Mouse (Mus musculus) lung, adult 2 months (tissue): ENCODE data around the gene 9930021J03Rik. TPM values are rescaled to one million over a fixed set of nuclear protein-coding genes. Genes with fewer than 3 reads are reported as not detected.

ENCODE experiments used
- DNase-seq: peaks from one replicate; pipeline ENCODE4 v3.0.0; 2022
- H3K4me1 ChIP-seq: fragments of 200-500 bp; 2 replicates; pipeline ENCODE4 v1.6.1; 2011; ENCODE audit warnings: low read length; ENCODE audit not compliant: control insufficient read depth, insufficient read depth
- H3K4me3 ChIP-seq: fragments of 200-500 bp; replicated peaks from 2 replicates; pipeline ENCODE3; 2011; ENCODE audit warnings: low read depth, mild to moderate bottlenecking, control low read depth, low read length; ENCODE audit errors: extremely low read depth
- CTCF ChIP-seq: fragments of 200-500 bp; IDR thresholded peaks from 2 replicates; pipeline ENCODE4 v1.5.1; 2011; ENCODE audit warnings: mild to moderate bottlenecking, low read length, control low read depth; ENCODE audit not compliant: insufficient read depth
- POLR2A ChIP-seq: fragments of 200-500 bp; IDR thresholded peaks from 2 replicates; pipeline ENCODE4 v1.6.1; 2011; ENCODE audit warnings: low read depth, mild to moderate bottlenecking, control low read depth, low read length, borderline replicate concordance; ENCODE audit errors: extremely low read depth
- WGBS: fragments of 180-500 bp; shearing (Covaris S2); methylation state at CpG from one replicate; pipeline ENCODE4 v1.1.7; 2018; 5-methylcytosine and 5-hydroxymethylcytosine counted together
- polyA plus RNA-seq: library from polyadenylated mRNA; depleted of rRNA; stranded (reverse); fragments of >200 nt; gene quantifications from 2 replicates; pipeline ENCODE4 v1.2.3, GENCODE M21; 2012

Gene 9930021J03Rik
- polyA plus RNA-seq, 1 experiment: 5.7 TPM

DNA sequence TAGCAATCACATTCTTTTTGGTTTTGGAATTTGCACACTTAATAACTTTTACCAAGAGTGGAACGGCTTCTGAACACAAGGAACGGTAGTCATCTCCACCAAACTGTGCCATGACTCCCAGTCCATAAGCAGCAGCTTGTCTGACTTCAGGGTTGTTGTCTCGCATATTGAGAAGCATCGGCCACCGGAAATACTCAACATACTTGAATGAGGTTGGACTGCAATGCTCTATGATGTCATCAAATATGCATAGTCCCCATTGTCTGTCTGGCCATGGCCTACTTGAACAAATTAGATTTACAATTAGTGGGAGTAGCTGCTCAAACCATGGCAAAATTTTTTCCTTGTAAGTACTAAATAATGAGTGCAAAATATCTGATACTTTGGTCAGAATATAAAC lies 4.2 kb upstream of the 9930021J03Rik start:
- TF ChIP-seq POLR2A: no peak
- TF ChIP-seq CTCF: no peak
- 95% methylated on average over 5 of the region's 5 CpGs for WGBS
- Histone ChIP-seq H3K4me3 (no peak overlapping the region), H3K4me1 (peaks cover 8% of the 10 kb centered on the region)
- no peak for DNase-seq

DNA sequence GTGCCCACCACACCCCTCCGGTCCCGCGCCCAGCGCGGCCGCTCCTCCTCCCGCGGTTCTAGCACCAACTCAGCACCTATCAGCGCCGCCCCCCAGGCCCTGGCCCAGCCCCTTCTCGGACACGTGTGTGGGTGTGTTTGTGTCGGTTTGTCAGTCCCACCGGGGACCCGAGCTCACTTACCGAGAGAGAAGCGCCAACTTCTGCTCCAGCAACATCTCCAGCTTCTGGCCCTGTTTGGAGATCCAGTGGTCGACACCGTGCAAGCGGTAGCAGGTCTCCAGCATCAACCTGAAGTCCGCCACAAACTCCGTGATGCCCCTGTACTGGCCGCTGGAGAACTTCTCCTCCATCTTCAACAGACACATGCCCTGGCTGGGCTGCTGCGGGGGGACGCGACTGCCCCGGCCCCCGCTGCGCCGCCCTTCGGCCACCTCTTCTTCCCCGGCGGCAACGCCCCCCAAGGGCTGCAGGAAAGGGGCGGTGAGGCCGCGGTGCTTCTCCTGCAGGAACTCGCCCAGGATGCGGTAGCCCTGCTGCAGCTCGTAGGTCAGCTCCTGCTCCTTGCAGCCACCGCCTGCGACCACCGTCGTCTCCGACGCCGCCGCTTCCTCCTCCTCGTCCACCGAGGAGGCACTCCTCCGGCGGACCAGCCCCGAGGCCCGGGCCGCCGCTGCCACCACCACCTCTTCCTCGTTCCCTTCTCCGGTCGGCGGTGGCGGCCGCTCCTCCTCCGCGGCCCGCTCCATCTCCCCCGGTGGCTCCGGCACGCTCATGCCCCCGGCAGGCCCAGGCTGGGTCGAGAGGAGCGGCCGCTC lies 480 bp downstream of the 9930021J03Rik start:
- TF ChIP-seq POLR2A (peak; percentile 5; the same call in 1 of the 2 replicates), CTCF (no peak)
- peak; percentile 67 for DNase-seq
- WGBS: under 1% methylated on average over 67 of the region's 72 CpGs
- H3K4me1 ChIP-seq: peaks cover 4% of the 10 kb centered on the region; the same call in 1 of the 2 replicates
- H3K4me3 ChIP-seq: peak overlapping the region; percentile 58

DNA sequence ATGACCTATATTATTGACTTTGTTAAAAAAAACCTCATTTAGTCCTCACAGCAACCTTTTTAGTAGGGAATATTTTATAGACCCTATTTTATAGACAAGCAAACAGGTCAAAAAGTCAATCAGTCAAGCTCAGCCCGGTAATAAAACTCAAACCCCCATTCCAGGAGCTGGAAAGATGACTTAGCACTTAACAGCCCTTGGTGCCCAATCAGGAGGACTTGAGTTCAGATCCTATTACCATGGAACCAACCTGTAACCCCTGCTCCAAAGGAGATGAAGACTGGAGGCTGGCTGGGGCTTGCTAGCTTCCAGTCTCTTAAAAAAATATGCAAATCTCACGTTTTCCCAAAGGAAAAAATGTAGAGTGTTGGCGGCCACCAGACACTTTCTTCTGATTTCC lies 1.8 kb downstream of the 9930021J03Rik start:
- TF ChIP-seq POLR2A (no peak), CTCF (no peak)
- H3K4me3 ChIP-seq: no peak overlapping the region
- no peak for DNase-seq
- peaks cover 4% of the 10 kb centered on the region; the same call in 1 of the 2 replicates for H3K4me1 ChIP-seq
- WGBS: 55% methylated on average over 3 of the region's 3 CpGs

DNA sequence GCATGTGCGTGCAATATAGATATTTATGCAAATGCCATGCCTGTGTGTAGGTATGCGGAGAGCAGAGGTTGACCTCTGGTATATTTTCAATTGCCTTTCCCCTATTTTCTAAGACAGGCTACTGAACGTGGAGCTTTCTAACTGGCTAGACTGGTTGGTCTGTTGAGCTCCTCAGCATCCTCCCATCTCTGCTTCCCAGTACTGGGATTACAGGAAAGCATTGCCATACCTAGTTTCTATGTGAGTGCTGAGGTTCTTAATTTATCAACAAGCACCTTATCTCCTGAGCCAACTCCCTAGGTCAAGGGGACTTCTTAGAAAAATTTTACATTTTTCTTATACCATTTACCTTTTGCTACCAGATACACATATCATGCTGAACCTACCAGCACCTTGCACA lies 8.4 kb downstream of the 9930021J03Rik start:
- no peak for TF ChIP-seq CTCF
- TF ChIP-seq POLR2A: no peak
- H3K4me1 ChIP-seq: no peaks in the 10 kb centered on the region
- no peak for DNase-seq
- WGBS: 88% methylated on average over 3 of the region's 3 CpGs
- no peak overlapping the region for H3K4me3 ChIP-seq

DNA sequence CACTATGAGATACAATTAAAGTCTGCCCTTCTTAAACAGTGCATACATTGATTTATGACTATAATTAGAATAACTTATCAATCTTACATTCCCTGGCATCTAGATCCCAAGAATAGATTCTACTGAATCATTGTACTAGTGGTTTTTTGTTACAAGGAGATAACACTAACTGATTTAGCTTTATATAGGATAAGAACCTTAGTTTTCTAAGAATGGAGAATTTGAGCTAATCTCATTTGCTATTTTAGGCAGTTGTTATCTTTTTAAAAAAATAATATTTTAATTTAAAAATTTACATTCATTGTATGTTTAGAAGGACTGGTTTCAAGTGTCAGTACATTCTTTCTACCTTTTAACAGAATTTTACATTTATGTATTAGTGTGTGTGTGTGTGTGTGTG lies 17.8 kb downstream of the 9930021J03Rik start:
- H3K4me3 ChIP-seq: no peak overlapping the region
- TF ChIP-seq POLR2A (no peak), CTCF (no peak)
- no peak for DNase-seq
- H3K4me1 ChIP-seq: no peaks in the 10 kb centered on the region

DNA sequence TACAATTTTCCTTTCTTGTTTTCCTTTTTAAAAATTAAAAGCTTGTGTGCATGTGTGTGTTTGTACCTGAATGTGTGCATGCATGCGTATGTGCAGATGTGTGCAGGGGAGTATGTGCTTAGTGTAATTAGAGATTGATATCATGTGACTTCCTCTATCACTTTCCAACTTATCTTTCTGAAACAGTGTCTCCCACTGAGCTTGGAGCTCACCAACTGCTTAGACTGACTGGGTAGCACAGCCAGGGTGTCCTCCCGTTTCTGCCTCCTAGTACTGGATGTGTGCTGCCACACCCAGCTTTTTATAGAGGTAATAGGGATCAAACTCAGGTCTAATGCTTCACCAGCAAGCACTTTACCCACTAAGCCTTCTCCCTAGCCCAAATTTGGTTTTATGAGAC lies 22.9 kb downstream of the 9930021J03Rik start:
- no peak overlapping the region for H3K4me3 ChIP-seq
- no peak for DNase-seq
- 74% methylated on average over 2 of the region's 2 CpGs for WGBS
- TF ChIP-seq POLR2A (no peak), CTCF (no peak)
- no peaks in the 10 kb centered on the region for H3K4me1 ChIP-seq

DNA sequence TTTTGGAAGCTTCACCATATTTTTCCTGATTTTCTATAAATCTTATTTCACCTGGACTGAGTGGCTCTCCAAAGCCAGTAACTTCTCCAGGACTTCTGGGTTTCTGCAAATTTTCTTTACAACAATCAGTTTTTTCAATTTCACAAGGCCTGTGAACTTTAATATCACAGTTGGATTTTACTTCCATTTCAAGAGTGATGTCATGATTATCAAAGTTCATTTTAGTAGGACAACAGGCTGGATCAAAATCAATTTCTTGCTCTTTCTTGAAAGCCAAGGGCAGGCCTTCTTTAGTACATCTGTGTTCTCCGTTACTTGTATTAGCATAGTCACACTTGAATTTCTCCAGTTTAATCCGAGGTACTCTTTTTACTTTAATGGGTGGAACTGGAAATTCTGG lies 51.9 kb downstream of the 9930021J03Rik start:
- no peak overlapping the region for H3K4me3 ChIP-seq
- no peaks in the 10 kb centered on the region for H3K4me1 ChIP-seq
- 85% methylated on average over 2 of the region's 2 CpGs for WGBS
- DNase-seq: no peak
- TF ChIP-seq POLR2A: no peak
- TF ChIP-seq CTCF: no peak

DNA sequence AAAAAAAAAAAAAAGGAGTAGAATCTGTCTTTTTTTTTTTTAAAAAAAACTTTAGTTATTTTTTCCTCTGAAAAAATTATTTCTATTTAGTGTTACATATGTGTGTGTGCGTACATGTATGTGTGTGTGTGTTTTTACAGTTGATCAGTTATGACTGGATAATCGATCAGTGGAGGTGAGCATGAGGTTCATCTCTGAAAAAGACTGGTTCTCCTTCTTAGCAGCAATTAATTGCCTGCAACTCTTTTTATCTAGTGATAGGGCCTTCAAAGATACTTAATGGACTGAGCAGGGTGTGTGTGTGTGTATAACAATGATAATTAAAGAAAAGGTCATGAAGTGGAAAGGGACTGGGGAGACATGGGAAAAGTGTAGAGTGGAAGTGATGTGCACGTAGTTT lies 54.8 kb downstream of the 9930021J03Rik start:
- no peak for DNase-seq
- WGBS: 97% methylated on average over 3 of the region's 3 CpGs
- no peak for TF ChIP-seq CTCF
- TF ChIP-seq POLR2A: no peak
- Histone ChIP-seq H3K4me3 (no peak overlapping the region), H3K4me1 (no peaks in the 10 kb centered on the region)

DNA sequence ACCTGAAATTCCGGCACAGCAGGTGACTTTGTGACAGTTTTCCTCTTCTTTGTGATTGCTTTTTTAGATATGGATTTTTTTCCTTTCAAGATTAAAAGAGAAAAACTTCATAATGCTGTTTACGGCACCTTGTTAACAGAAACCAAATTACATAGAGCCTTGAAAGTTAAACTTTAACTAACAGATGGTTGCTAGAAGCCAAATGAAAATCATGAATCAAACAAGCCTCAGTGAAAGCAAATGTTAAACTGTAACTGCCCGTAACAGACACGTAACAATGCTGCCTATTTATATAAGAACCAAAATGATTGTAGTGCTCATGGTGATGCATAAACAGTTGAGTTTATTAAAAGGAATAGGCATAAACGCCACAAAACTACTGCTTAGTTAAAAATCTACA lies 62.3 kb downstream of the 9930021J03Rik start:
- no peak for DNase-seq
- TF ChIP-seq CTCF (no peak), POLR2A (no peak)
- no peak overlapping the region for H3K4me3 ChIP-seq

DNA sequence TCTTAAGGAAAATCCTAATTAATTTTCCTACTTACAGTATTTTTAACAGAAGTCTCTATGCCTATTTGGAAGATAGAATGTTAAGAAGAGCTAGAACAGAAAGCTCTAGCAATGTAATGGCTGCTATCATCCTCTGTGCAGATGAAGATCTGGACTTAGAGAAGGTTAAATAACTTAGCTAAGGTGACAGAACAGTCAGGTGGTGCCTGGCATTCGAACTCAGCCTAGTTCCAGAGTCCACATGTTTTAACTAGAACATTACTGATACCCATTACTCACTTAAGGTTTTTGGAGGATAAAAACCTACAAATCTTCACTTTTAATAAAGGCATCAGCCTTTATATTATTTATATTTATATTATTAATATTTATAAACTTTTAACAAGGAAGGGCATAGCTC lies 65.1 kb downstream of the 9930021J03Rik start:
- H3K4me3 ChIP-seq: no peak overlapping the region
- WGBS: 82% methylated on average over 1 of the region's 1 CpGs
- no peaks in the 10 kb centered on the region for H3K4me1 ChIP-seq
- TF ChIP-seq POLR2A (no peak), CTCF (no peak)
- no peak for DNase-seq

More for the DNA sequence above, 62.3 kb downstream of the 9930021J03Rik start:
- no peaks in the 10 kb centered on the region for H3K4me1 ChIP-seq
- WGBS: 75% methylated on average over 5 of the region's 5 CpGs
